Mouse (Mus musculus) embryonic fibroblast, embryonic 13.5 days (primary cell): Measurements from ENCODE around the gene Fam181a. TPM values are rescaled to one million over a fixed set of nuclear protein-coding genes. Genes with fewer than 3 reads are reported as not detected.

Experiments
- H3K27ac ChIP-seq: 2 replicates; pipeline ENCODE4 v1.5.1; 2012; ENCODE audit warnings: low read length, control low read depth, inconsistent platforms; ENCODE audit not compliant: insufficient read depth
- H3K4me1 ChIP-seq: 2 replicates; pipeline ENCODE4 v1.6.1; 2011; ENCODE audit warnings: low read length; ENCODE audit not compliant: control insufficient read depth, insufficient read depth
- H3K4me3 ChIP-seq: 2 replicates; pipeline ENCODE4 v1.5.1; 2011; ENCODE audit warnings: mild to moderate bottlenecking, control low read depth, low read length; ENCODE audit not compliant: insufficient read depth
- CTCF ChIP-seq: IDR thresholded peaks from 2 replicates; pipeline ENCODE4 v1.5.1; 2011; ENCODE audit warnings: mild to moderate bottlenecking, control low read depth, low read length, moderate library complexity, borderline replicate concordance; ENCODE audit not compliant: insufficient read depth
- POLR2A ChIP-seq: IDR thresholded peaks from 2 replicates; pipeline ENCODE4 v1.6.1; 2011; ENCODE audit warnings: low read depth, mild to moderate bottlenecking, control low read depth, low read length, moderate library complexity
- polyA plus RNA-seq: library from polyadenylated mRNA; stranded (reverse); fragments of >200 nt; gene quantifications from 2 replicates; pipeline ENCODE4 v1.2.4, GENCODE M21; 2011; ENCODE audit warnings: low read depth; ENCODE audit not compliant: missing spikeins, insufficient read length

Fam181a gene
- polyA plus RNA-seq, 1 experiment: not detected

- no peak overlapping the region for H3K4me3 ChIP-seq
- no peaks in the 10 kb centered on the region for H3K4me1 ChIP-seq
- no peak overlapping the region for H3K27ac ChIP-seq
- no peak for TF ChIP-seq POLR2A
- no peak for TF ChIP-seq CTCF
Observed at GRCm38 (mm10) chr12:103331491-103331890, 20.7 kb downstream of the Fam181a start.

- Histone ChIP-seq H3K4me1 (no peaks in the 10 kb centered on the region), H3K4me3 (no peak overlapping the region), H3K27ac (no peak overlapping the region)
- TF ChIP-seq POLR2A (no peak), CTCF (no peak)
Observed at GRCm38 (mm10) chr12:103332879-103333278, 22.1 kb downstream of the Fam181a start.

- Histone ChIP-seq H3K27ac (no peak overlapping the region), H3K4me3 (no peak overlapping the region), H3K4me1 (no peaks in the 10 kb centered on the region)
- TF ChIP-seq CTCF (no peak), POLR2A (no peak)
Observed at GRCm38 (mm10) chr12:103333426-103333825, 22.7 kb downstream of the Fam181a start.

GRCm38 (mm10) chr12:103336766-103337165 lies 26.0 kb downstream of the Fam181a start:
- no peak overlapping the region for H3K27ac ChIP-seq
- no peak overlapping the region for H3K4me3 ChIP-seq
- no peaks in the 10 kb centered on the region for H3K4me1 ChIP-seq
- TF ChIP-seq CTCF (no peak), POLR2A (no peak)

GRCm38 (mm10) chr12:103338162-103338798 lies 27.5 kb downstream of the Fam181a start:
- no peak for TF ChIP-seq CTCF
- no peak for TF ChIP-seq POLR2A
- Histone ChIP-seq H3K4me1 (no peaks in the 10 kb centered on the region), H3K4me3 (no peak overlapping the region), H3K27ac (no peak overlapping the region)

- no peak for TF ChIP-seq CTCF
- TF ChIP-seq POLR2A: no peak
- Histone ChIP-seq H3K27ac (no peak overlapping the region), H3K4me3 (no peak overlapping the region), H3K4me1 (no peaks in the 10 kb centered on the region)
Observed at GRCm38 (mm10) chr12:103341212-103341611, 30.4 kb downstream of the Fam181a start.

- no peak overlapping the region for H3K27ac ChIP-seq
- TF ChIP-seq POLR2A: no peak
- TF ChIP-seq CTCF: no peak
- no peaks in the 10 kb centered on the region for H3K4me1 ChIP-seq
- no peak overlapping the region for H3K4me3 ChIP-seq
Observed at GRCm38 (mm10) chr12:103343456-103343855, 32.7 kb downstream of the Fam181a start.

- Histone ChIP-seq H3K4me1 (no peaks in the 10 kb centered on the region), H3K4me3 (no peak overlapping the region), H3K27ac (no peak overlapping the region)
- TF ChIP-seq POLR2A: no peak
- no peak for TF ChIP-seq CTCF
Observed at GRCm38 (mm10) chr12:103344934-103345333, 34.2 kb downstream of the Fam181a start.

GRCm38 (mm10) chr12:103346945-103347344 lies 36.2 kb downstream of the Fam181a start:
- H3K4me3 ChIP-seq: no peak overlapping the region
- no peak for TF ChIP-seq POLR2A
- no peak for TF ChIP-seq CTCF

GRCm38 (mm10) chr12:103347406-103347805 lies 36.6 kb downstream of the Fam181a start:
- no peak for TF ChIP-seq CTCF
- no peak for TF ChIP-seq POLR2A

More at GRCm38 (mm10) chr12:103346945-103347344, 36.2 kb downstream of the Fam181a start:
- H3K4me1 ChIP-seq: no peaks in the 10 kb centered on the region
- H3K27ac ChIP-seq: no peak overlapping the region

GRCm38 (mm10) chr12:103348506-103348905 lies 37.7 kb downstream of the Fam181a start:
- TF ChIP-seq CTCF (peak; percentile 93), POLR2A (no peak)
- Histone ChIP-seq H3K4me3 (no peak overlapping the region), H3K4me1 (no peaks in the 10 kb centered on the region)

More at GRCm38 (mm10) chr12:103347406-103347805, 36.6 kb downstream of the Fam181a start:
- no peak overlapping the region for H3K27ac ChIP-seq
- no peak overlapping the region for H3K4me3 ChIP-seq
- no peaks in the 10 kb centered on the region for H3K4me1 ChIP-seq

More at GRCm38 (mm10) chr12:103348506-103348905, 37.7 kb downstream of the Fam181a start:
- no peak overlapping the region for H3K27ac ChIP-seq
